Mouse (Mus musculus) c-Kit-positive CD71-positive TER-119-negative erythroid progenitor cells, embryonic 14.5 days (primary cell): Measurements from ENCODE around the gene Prkcq.

Experiments
- DNase-seq: peaks from one replicate; pipeline ENCODE4 v3.0.0-alpha.2; 2013; ENCODE audit warnings: low read depth

Gene Prkcq

DNA sequence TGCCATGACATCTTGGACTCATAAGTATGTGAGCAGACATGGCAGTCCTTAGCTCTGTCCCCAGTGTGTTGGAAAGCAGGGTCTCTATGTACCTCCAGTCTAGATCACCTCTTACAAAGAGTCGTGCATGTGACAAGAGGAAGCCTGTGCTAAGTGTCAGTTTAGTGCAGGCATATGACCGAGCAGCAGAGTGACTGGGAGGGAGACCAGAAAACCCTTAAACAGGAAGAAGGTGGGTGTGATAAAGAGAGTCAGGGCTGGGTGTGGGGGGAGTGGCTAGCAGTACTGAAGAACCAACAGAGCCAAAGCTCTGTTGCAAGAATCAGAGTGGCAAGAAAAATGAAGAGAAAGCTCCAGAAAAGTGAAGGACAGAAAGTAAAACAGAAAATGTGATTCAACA lies 15.3 kb downstream of the Prkcq start:
- no peak for DNase-seq

DNA sequence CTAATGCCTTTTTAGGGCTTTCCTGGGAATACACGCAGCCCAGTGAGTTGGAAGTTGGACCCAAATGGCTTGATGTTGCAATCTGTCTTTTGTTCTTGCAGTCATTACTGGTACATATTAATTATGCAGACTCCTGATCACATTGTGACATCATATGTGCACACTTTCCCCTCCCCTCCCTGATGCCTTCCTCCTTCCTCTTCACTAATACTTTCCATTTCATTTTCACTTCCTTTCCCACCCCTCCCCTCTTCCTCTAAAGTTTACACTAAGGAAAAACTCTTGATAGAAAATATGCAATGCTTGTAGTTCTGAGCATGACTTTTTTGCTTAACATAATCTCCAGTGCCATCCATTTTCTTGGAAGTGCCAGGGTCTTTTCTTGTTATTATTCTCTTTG lies 16.4 kb downstream of the Prkcq start:
- DNase-seq: no peak

- DNase-seq: no peak
Measured at GRCm38 (mm10) chr2:11189150-11189767, 17.4 kb downstream of the Prkcq start.

GRCm38 (mm10) chr2:11192281-11193098 lies 20.6 kb downstream of the Prkcq start:
- DNase-seq: no peak

GRCm38 (mm10) chr2:11193099-11193618 lies 21.3 kb downstream of the Prkcq start:
- DNase-seq: no peak

- DNase-seq: no peak
Measured at GRCm38 (mm10) chr2:11194732-11195340, 22.9 kb downstream of the Prkcq start.

DNA sequence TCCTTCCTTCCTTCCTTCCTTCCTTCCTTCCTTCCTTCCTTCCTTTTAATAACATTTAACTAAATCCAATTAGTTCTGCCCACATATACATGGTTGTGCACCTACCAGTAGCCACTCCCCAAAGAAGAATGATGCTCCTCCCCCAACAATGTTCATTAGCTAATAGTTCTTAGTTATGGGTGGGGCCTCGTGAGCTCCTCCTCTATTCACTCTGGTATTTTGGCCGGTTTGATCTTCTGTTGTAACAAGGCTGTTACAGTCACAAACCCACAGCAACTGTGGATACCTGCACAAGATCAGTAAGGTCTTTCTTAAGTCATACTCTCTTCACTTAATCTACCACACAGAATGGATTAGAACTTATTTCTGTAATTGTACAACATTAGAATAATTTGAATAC lies 24.2 kb downstream of the Prkcq start:
- DNase-seq: no peak

- DNase-seq: no peak
Measured at GRCm38 (mm10) chr2:11196952-11197559, 25.1 kb downstream of the Prkcq start.

DNA sequence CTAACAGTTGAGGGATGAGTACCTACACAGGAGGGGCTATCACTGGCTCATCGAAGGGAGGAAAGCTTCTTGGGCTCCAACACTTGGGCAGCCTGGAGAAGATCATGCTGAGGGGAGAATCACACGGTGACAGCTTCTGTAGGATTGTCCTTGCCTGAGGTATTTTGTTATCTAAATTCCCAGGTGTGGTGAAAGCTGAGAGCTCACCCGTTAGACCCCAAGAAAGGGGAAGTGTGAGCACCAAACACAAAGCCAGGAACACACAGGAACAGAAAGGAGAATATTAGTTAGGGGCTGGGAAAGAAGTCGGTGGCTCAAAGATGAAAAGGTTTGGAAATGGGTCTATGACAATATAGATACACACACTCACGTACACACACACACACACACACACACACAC lies 27.7 kb downstream of the Prkcq start:
- no peak for DNase-seq

DNA sequence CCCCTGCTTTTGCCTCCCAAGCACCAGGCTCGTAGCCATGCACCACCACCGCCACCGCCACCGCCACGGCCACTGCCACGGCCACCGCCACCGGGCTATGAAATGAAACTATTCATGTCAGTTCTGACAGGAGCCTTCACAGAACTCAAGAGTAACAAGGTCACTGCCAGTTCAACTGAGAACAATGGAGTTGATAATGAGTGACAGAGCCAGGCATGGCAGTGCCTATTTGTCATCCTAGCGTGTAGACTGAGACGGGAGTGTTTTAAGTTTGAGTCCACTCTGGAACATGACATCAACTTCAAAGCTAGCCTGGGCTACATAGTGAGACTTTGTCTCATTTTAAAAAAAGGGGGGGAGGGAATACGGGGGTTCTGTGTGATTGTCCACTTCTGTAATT lies 30.9 kb downstream of the Prkcq start:
- no peak for DNase-seq

DNA sequence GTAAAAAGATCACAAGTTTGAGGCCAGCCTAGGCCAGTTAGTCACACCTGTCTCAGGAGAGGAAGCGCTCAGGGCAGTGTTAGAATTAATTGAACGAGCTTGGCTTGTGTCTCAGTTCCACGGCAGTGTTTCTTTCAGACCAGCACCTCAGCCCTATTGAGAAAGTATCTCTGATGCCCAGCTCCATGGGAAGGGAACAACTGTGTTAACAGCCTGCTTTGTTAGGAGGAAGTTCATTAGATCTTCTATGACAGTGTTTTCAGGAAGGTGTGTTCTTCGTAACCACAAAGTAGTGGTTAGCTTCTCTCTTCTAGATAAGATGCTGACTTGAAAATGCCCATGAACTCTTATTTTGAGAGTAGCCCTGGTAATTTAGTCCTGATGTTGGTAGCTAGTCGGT lies 31.4 kb downstream of the Prkcq start:
- DNase-seq: no peak

GRCm38 (mm10) chr2:11204232-11204631 lies 32.3 kb downstream of the Prkcq start:
- DNase-seq: no peak

GRCm38 (mm10) chr2:11204961-11205360 lies 33.1 kb downstream of the Prkcq start:
- no peak for DNase-seq

- DNase-seq: no peak
Measured at GRCm38 (mm10) chr2:11205720-11206119, 33.8 kb downstream of the Prkcq start.

GRCm38 (mm10) chr2:11208263-11208662 lies 36.4 kb downstream of the Prkcq start:
- DNase-seq: no peak

DNA sequence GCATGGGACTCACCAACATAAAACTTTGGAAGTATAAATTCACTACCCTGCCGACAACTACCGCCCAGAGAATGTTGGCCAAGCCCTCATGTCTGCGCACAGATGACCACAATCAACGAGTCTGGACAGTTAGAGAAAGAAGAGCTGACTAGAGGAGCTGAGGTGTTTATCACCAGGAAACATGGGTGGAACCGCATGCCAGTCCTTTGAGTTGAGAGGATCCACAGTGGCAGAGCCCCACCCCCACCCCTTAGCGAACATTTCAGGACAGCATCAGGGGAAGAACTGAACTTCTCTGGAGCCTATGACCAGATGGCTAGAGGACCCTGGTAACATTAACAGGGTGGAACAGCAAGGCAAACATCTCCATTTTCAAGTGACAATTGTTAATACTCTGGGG lies 37.4 kb downstream of the Prkcq start:
- DNase-seq: no peak

DNA sequence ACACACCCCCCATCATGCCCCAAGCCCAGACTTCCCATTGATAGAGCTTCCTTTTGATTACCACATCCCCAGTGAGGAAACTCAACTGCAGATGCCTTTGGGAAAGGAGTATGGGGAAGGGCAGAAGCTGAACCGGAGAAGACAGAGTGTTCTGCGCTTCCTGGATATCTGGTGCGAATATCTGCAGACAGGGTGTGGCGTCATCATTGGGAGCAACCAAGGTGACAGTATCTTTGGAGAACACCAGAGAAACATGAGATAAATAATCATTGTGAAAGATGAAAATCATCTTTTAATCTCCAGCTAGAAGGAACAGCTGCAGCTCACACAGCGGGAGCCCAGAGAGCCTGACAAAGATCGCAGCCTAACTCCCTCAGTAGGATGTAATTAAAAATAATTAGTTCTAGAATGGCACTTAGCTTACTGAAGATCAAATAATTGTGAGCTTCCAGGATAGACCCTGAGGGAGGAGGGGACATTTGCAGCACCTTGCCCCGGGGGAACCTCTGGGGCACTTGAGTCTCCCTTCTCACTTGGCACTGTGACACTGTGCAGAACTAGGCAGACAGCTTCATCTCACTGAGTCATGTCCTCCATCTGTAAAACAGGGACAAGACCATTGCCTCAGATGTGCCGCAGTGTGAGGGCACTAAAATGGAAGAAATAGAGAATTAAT lies 38.5 kb downstream of the Prkcq start:
- DNase-seq: no peak

- DNase-seq: no peak
Measured at GRCm38 (mm10) chr2:11211961-11212562, 40.2 kb downstream of the Prkcq start.

DNA sequence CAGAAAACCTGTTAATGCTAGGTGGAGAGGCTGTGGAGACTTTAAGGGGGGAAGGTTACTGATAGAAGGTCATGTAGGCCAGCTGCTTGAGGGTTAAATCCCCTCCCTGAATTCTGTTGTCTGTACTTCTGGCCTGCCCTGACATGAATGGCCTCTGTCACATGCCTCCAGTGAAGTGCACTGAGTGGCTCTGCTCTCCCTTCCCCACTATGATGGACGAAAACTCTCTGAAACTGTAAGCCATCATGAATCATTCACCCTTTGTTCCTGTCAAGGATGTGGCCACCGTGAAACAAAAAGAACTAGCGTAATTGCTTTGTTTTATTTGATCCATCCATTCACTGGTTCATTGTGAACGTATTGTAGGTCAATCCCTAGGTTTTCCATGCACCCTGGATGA lies 44.5 kb downstream of the Prkcq start:
- DNase-seq: no peak

DNA sequence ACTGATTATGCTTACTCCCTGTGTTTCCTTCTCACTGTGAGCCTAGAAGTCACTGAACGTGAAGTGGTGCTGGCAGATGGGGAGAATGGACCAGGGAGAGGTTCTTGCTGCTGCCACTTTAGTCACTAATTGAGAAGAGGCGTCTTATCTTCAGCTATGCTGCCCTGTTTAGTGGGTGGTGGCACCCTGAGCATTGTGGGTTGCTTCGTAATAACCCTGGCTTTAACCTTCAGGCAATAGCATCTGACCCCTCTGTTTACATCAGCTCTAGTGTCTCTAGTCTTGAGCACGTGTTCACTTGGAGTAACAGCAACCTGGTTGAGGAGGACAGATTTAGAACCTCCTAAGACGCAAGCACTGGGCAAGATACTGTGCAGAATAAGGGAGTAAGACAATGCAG lies 44.9 kb downstream of the Prkcq start:
- no peak for DNase-seq

- DNase-seq: peak; percentile 55
Measured at GRCm38 (mm10) chr2:11218122-11218521, 46.2 kb downstream of the Prkcq start.

DNA sequence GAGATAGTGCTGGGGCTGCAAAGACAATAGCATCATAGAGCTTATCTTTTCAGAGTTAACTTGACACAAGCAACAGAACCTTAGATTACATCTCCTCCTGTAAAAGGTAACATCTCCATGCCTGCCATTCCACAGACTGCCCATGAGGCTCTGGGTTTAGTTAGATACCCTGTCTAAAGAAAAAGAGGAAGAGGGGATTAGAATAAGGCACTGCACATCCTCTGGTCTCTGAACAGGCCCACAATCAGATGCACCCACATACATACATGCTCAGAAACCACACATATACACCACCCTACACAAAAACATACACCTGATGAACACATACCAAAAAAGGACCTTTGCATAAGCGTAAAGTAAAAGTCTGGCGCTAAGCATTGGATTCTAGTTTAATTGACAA lies 47.4 kb downstream of the Prkcq start:
- no peak for DNase-seq
